Mouse (Mus musculus): ENCODE data around the gene Lypd3. TPM values are rescaled to one million over a fixed set of nuclear protein-coding genes. Genes with fewer than 3 reads are reported as not detected.
A peak's percentile ranks its signal among the peaks of the same experiment; 100 is the strongest.

Lypd3 gene
- total RNA-seq (2021), result not detected
- long read RNA-seq, experiment 1, result 0 reads
- long read RNA-seq, experiment 2, result 0 reads

GRCm38 (mm10) chr7:24636264-24636663 lies at the start of gene Lypd3:
TSS of gene Lypd3 (plus strand) at chr7:24636550.
- no peak for DNase-seq (ENCODE audit: low spot score)

- no peak for DNase-seq (ENCODE audit: low spot score)
Observed at GRCm38 (mm10) chr7:24586828-24587227, 49.5 kb upstream of the Lypd3 start.

- DNase-seq (ENCODE audit: low spot score), result peak; percentile 21
Observed at GRCm38 (mm10) chr7:24587330-24588105, 48.8 kb upstream of the Lypd3 start, which contains the start of the genes Ethe1 and Zfp575. TSS of gene Ethe1 (plus strand) at chr7:24587543. TSS of gene Zfp575 (minus strand) at chr7:24587641.

GRCm38 (mm10) chr7:24588336-24588735 lies 48.0 kb upstream of the Lypd3 start:
- DNase-seq (ENCODE audit: low spot score), result no peak

- DNase-seq (ENCODE audit: low spot score), result no peak
Observed at GRCm38 (mm10) chr7:24591735-24592134, 44.6 kb upstream of the Lypd3 start.

GRCm38 (mm10) chr7:24592163-24592562 lies 44.2 kb upstream of the Lypd3 start:
- no peak for DNase-seq (ENCODE audit: low spot score)

- no peak for DNase-seq (ENCODE audit: low spot score)
Observed at GRCm38 (mm10) chr7:24592781-24593180, 43.6 kb upstream of the Lypd3 start.

- DNase-seq (ENCODE audit: low spot score), result peak; percentile 65
Observed at GRCm38 (mm10) chr7:24593621-24594308, 42.6 kb upstream of the Lypd3 start.

GRCm38 (mm10) chr7:24594309-24594803 lies 42.0 kb upstream of the Lypd3 start:
- no peak for DNase-seq (ENCODE audit: low spot score)

- DNase-seq (ENCODE audit: low spot score), result no peak
Observed at GRCm38 (mm10) chr7:24595464-24595863, 40.9 kb upstream of the Lypd3 start.

GRCm38 (mm10) chr7:24598121-24598520 lies 38.2 kb upstream of the Lypd3 start:
- DNase-seq (ENCODE audit: low spot score), result no peak

GRCm38 (mm10) chr7:24599211-24600067 lies 36.9 kb upstream of the Lypd3 start:
- DNase-seq (ENCODE audit: low spot score), result peak; percentile 16

GRCm38 (mm10) chr7:24600941-24601597 lies 35.3 kb upstream of the Lypd3 start:
- DNase-seq (ENCODE audit: low spot score), result peak; percentile 97

GRCm38 (mm10) chr7:24605561-24605960 lies 30.8 kb upstream of the Lypd3 start:
- no peak for DNase-seq (ENCODE audit: low spot score)

GRCm38 (mm10) chr7:24606046-24606445 lies 30.3 kb upstream of the Lypd3 start:
- DNase-seq (ENCODE audit: low spot score), result no peak

- peak; percentile 77 for DNase-seq (ENCODE audit: low spot score)
Observed at GRCm38 (mm10) chr7:24608017-24608416, 28.3 kb upstream of the Lypd3 start.

- DNase-seq (ENCODE audit: low spot score), result no peak
Observed at GRCm38 (mm10) chr7:24608561-24608960, 27.8 kb upstream of the Lypd3 start.

- DNase-seq (ENCODE audit: low spot score), result no peak
Observed at GRCm38 (mm10) chr7:24610144-24610878, 26.0 kb upstream of the Lypd3 start, which contains the start of gene Phldb3. TSS of gene Phldb3 (plus strand) at chr7:24610763.

GRCm38 (mm10) chr7:24610879-24611494 lies 25.4 kb upstream of the Lypd3 start:
- DNase-seq (ENCODE audit: low spot score), result peak; percentile 95

- no peak for DNase-seq (ENCODE audit: low spot score)
Observed at GRCm38 (mm10) chr7:24611709-24612108, 24.6 kb upstream of the Lypd3 start.
